Mouse (Mus musculus): ENCODE data around the gene Sptan1. TPM values are rescaled to one million over a fixed set of nuclear protein-coding genes. Genes with fewer than 3 reads are reported as not detected.

The Sptan1 gene
- polyA plus RNA-seq, 2 experiments, result 14.5 to 21.1 TPM

- no peak overlapping the region for H3K27ac ChIP-seq
- H3K9me3 ChIP-seq (ENCODE audit: control insufficient read depth, low read length), result no peaks in the 10 kb centered on the region
- TF ChIP-seq CTCF (IDR thresholded peaks at IDR 0.05; ENCODE audit: low read depth) (no peak), EP300 (IDR thresholded peaks at IDR 0.05; ENCODE audit: low read depth) (no peak)
- ATAC-seq (ENCODE audit: insufficient read depth), result no peak
- DNase-seq (ENCODE audit: low read depth in 3 of 3, low spot score in 3 of 3), result no peak
- H3K4me2 ChIP-seq (ENCODE audit: low read depth), result no peak overlapping the region
- no peaks in the 10 kb centered on the region for H3K4me1 ChIP-seq (replicated peaks; ENCODE audit: control insufficient read depth in 2 of 2, insufficient read depth in 2 of 2, low read length in 1 of 2)
- H3K4me3 ChIP-seq (ENCODE audit: insufficient read depth in 1 of 2, low read depth in 2 of 2, low read length in 2 of 2), result no peak overlapping the region
- H3K9ac ChIP-seq (replicated peaks), result no peak overlapping the region
- no peaks in the 10 kb centered on the region; the same call in none of the 2 replicates for H3K36me3 ChIP-seq (replicated peaks; ENCODE audit: control insufficient read depth, insufficient read depth, low read depth)
- WGBS (ENCODE audit: insufficient replicate concordance), result 63% methylated on average over 4 of the region's 4 CpGs
- no peaks in the 10 kb centered on the region for H3K27me3 ChIP-seq (ENCODE audit: control insufficient read depth, insufficient read depth, low read length)
Observed at GRCm38 (mm10) chr2:30025454-30025853, 60.1 kb downstream of the Sptan1 start.

GRCm38 (mm10) chr2:30026997-30027396, 61.6 kb downstream of the Sptan1 start:
- Histone ChIP-seq H3K36me3 (replicated peaks; ENCODE audit: control insufficient read depth, insufficient read depth, low read depth) (no peaks in the 10 kb centered on the region; the same call in none of the 2 replicates), H3K9ac (replicated peaks) (no peak overlapping the region), H3K27me3 (ENCODE audit: control insufficient read depth, insufficient read depth, low read length) (no peaks in the 10 kb centered on the region), H3K4me2 (ENCODE audit: low read depth) (no peak overlapping the region), H3K4me1 (replicated peaks; ENCODE audit: control insufficient read depth in 2 of 2, insufficient read depth in 2 of 2, low read length in 1 of 2) (no peaks in the 10 kb centered on the region), H3K9me3 (ENCODE audit: control insufficient read depth, low read length) (no peaks in the 10 kb centered on the region), H3K27ac (no peak overlapping the region), H3K4me3 (ENCODE audit: insufficient read depth in 1 of 2, low read depth in 2 of 2, low read length in 2 of 2) (no peak overlapping the region)
- WGBS (ENCODE audit: insufficient replicate concordance), result 79% methylated on average over 5 of the region's 5 CpGs
- TF ChIP-seq EP300 (IDR thresholded peaks at IDR 0.05; ENCODE audit: low read depth), result no peak
- TF ChIP-seq CTCF (IDR thresholded peaks at IDR 0.05; ENCODE audit: low read depth), result no peak
- ATAC-seq (ENCODE audit: insufficient read depth), result no peak
- no peak for DNase-seq (ENCODE audit: low read depth in 3 of 3, low spot score in 3 of 3)

GRCm38 (mm10) chr2:30032244-30032846, 67.0 kb downstream of the Sptan1 start:
- ATAC-seq (ENCODE audit: insufficient read depth), result no peak
- Histone ChIP-seq H3K36me3 (replicated peaks; ENCODE audit: control insufficient read depth, insufficient read depth, low read depth) (no peaks in the 10 kb centered on the region; the same call in none of the 2 replicates), H3K27me3 (ENCODE audit: control insufficient read depth, insufficient read depth, low read length) (no peaks in the 10 kb centered on the region), H3K4me1 (replicated peaks; ENCODE audit: control insufficient read depth in 2 of 2, insufficient read depth in 2 of 2, low read length in 1 of 2) (no peaks in the 10 kb centered on the region), H3K4me2 (ENCODE audit: low read depth) (no peak overlapping the region), H3K4me3 (ENCODE audit: insufficient read depth in 1 of 2, low read depth in 2 of 2, low read length in 2 of 2) (no peak overlapping the region), H3K27ac (no peak overlapping the region), H3K9ac (replicated peaks) (no peak overlapping the region), H3K9me3 (ENCODE audit: control insufficient read depth, low read length) (no peaks in the 10 kb centered on the region)
- DNase-seq (ENCODE audit: low read depth in 3 of 3, low spot score in 3 of 3), result no peak
- peak; percentile 51 for TF ChIP-seq CTCF (IDR thresholded peaks at IDR 0.05; ENCODE audit: low read depth)
- no peak for TF ChIP-seq EP300 (IDR thresholded peaks at IDR 0.05; ENCODE audit: low read depth)
- 58% methylated on average over 11 of the region's 11 CpGs for WGBS (ENCODE audit: insufficient replicate concordance)

DNA sequence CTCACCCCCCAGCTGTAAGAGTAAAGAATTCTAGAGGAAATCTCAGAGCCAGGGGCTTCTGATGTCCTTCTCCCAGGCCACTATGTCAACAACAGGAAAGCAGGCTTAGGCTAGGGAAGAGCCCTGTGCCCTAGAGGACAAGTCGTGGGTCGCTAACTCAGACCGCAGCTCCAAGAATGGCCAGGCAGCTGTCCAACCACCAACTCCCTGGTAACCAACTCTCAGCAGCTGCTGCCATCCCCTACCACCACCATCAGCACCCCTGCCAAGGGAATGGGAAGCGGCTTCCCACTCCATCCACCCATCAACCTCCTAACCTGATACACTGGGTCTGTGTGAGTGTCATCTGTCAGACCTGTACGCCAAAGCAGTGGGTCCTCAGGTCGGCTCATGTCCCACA, 67.6 kb downstream of the Sptan1 start:
- no peak overlapping the region for H3K9ac ChIP-seq (replicated peaks)
- no peak overlapping the region for H3K4me2 ChIP-seq (ENCODE audit: low read depth)
- H3K36me3 ChIP-seq (replicated peaks; ENCODE audit: control insufficient read depth, insufficient read depth, low read depth), result no peaks in the 10 kb centered on the region; the same call in none of the 2 replicates
- 73% methylated on average over 6 of the region's 6 CpGs for WGBS (ENCODE audit: insufficient replicate concordance)
- no peak for TF ChIP-seq EP300 (IDR thresholded peaks at IDR 0.05; ENCODE audit: low read depth)
- TF ChIP-seq CTCF (IDR thresholded peaks at IDR 0.05; ENCODE audit: low read depth), result no peak
- no peak overlapping the region for H3K4me3 ChIP-seq (ENCODE audit: insufficient read depth in 1 of 2, low read depth in 2 of 2, low read length in 2 of 2)
- H3K27ac ChIP-seq, result no peak overlapping the region
- H3K9me3 ChIP-seq (ENCODE audit: control insufficient read depth, low read length), result no peaks in the 10 kb centered on the region
- no peak for ATAC-seq (ENCODE audit: insufficient read depth)
- no peak for DNase-seq (ENCODE audit: low read depth in 3 of 3, low spot score in 3 of 3)
- no peaks in the 10 kb centered on the region for H3K27me3 ChIP-seq (ENCODE audit: control insufficient read depth, insufficient read depth, low read length)
- no peaks in the 10 kb centered on the region for H3K4me1 ChIP-seq (replicated peaks; ENCODE audit: control insufficient read depth in 2 of 2, insufficient read depth in 2 of 2, low read length in 1 of 2)

DNA sequence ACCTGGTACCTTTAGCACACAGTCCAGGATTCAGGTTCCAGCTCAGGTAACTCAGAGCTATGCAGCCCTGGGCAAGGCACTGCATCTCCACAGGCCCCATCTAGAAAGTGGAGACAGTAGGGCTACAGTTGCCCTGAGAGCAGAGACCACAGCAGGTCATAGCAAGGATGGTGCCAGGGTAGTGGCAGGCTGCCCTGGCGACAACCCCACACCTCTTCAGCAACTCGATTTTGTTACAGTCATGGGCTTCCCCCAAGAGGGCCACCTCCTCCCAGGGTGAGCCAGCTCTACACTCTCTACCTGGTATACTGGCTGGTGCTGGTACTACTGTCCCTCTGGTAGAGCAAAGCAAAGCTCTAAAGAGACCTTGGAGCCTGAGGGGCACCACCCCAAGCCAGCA, 72.4 kb downstream of the Sptan1 start:
- Histone ChIP-seq H3K9me3 (ENCODE audit: control insufficient read depth, low read length) (no peaks in the 10 kb centered on the region), H3K9ac (replicated peaks) (no peak overlapping the region), H3K4me1 (replicated peaks; ENCODE audit: control insufficient read depth in 2 of 2, insufficient read depth in 2 of 2, low read length in 1 of 2) (0 out of 4 replicates have a peak, but pooled peaks cover 0 to 2% of the 10 kb centered on the region in 2 experiments), H3K4me3 (ENCODE audit: insufficient read depth in 1 of 2, low read depth in 2 of 2, low read length in 2 of 2) (no peak overlapping the region), H3K36me3 (replicated peaks; ENCODE audit: control insufficient read depth, insufficient read depth, low read depth) (no peaks in the 10 kb centered on the region), H3K27ac (no peak overlapping the region), H3K4me2 (ENCODE audit: low read depth) (no peak overlapping the region), H3K27me3 (ENCODE audit: control insufficient read depth, insufficient read depth, low read length) (no peaks in the 10 kb centered on the region)
- ATAC-seq (ENCODE audit: insufficient read depth) (no peak), DNase-seq (ENCODE audit: low read depth in 3 of 3, low spot score in 3 of 3) (no peak)
- TF ChIP-seq EP300 (IDR thresholded peaks at IDR 0.05; ENCODE audit: low read depth) (no peak), CTCF (IDR thresholded peaks at IDR 0.05; ENCODE audit: low read depth) (no peak)
- 66% methylated on average over 2 of the region's 2 CpGs for WGBS (ENCODE audit: insufficient replicate concordance)
